Mouse (Mus musculus) heart, postnatal 0 days (tissue): ENCODE data around the gene Gse1. TPM values are rescaled to one million over a fixed set of nuclear protein-coding genes. Genes with fewer than 3 reads are reported as not detected.
A peak's percentile ranks its signal among the peaks of the same experiment; 100 is the strongest.

Source experiments
- ATAC-seq: fragments of 200-750 bp; cut with Nextera tagmentation; 2 replicates; pipeline ENCODE4 v1.8.0; 2017; ENCODE audit warnings: low read depth, moderate number of reproducible peaks, moderate library complexity; ENCODE audit not compliant: insufficient read depth
- DNase-seq: peaks from one replicate; pipeline ENCODE4 v3.0.0-alpha.2; 2016; ENCODE audit warnings: low spot score
- H3K27ac ChIP-seq: fragments of 300-500 bp; sonication (generic); 2 replicates; pipeline ENCODE4 v1.5.1; 2014; ENCODE audit warnings: low read depth, mild to moderate bottlenecking
- H3K27me3 ChIP-seq: fragments of 300-500 bp; sonication (generic); 2 replicates; pipeline ENCODE4 v1.6.1; 2014; ENCODE audit warnings: low read length, mixed read lengths; ENCODE audit not compliant: control insufficient read depth, insufficient read depth
- H3K36me3 ChIP-seq: fragments of 300-500 bp; sonication (generic); replicated peaks from 2 replicates; pipeline ENCODE4 v1.6.1; 2014; ENCODE audit warnings: low read length, mixed read lengths; ENCODE audit not compliant: control insufficient read depth, insufficient read depth
- H3K4me1 ChIP-seq: fragments of 300-500 bp; sonication (generic); 2 replicates; pipeline ENCODE4 v1.6.1; 2014; ENCODE audit warnings: antibody characterized with exemption; ENCODE audit not compliant: control insufficient read depth, insufficient read depth
- H3K4me2 ChIP-seq: fragments of 300-500 bp; sonication (generic); 2 replicates; pipeline ENCODE4 v1.6.1; 2014; ENCODE audit warnings: low read depth, mild to moderate bottlenecking, low read length, moderate library complexity
- H3K4me3 ChIP-seq: fragments of 300-500 bp; sonication (generic); 2 replicates; pipeline ENCODE4 v1.5.1; 2014; ENCODE audit warnings: low read depth, low read length
- H3K9ac ChIP-seq: fragments of 300-500 bp; sonication (generic); replicated peaks from 2 replicates; pipeline ENCODE4 v1.6.1; 2014; ENCODE audit warnings: low read depth, low read length, mixed read lengths
- H3K9me3 ChIP-seq: fragments of 300-500 bp; sonication (generic); replicated peaks from 2 replicates; pipeline ENCODE4 v1.6.1; 2016; ENCODE audit warnings: low read length; ENCODE audit not compliant: control insufficient read depth
- CTCF ChIP-seq: IDR thresholded peaks from 2 replicates; pipeline ENCODE4 v1.5.1; 2016; ENCODE audit warnings: antibody characterized with exemption, control low read depth, low read depth
- EP300 ChIP-seq: IDR thresholded peaks from 2 replicates; pipeline ENCODE4 v1.6.1; 2016; ENCODE audit warnings: antibody characterized with exemption, low read depth
- WGBS: fragments of 180-500 bp; shearing (Covaris S2); extraction: QIAGEN DNeasy Blood & Tissue Kit; methylation state at CpG from one replicate; pipeline ENCODE4 v1.1.7; 2014; 5-methylcytosine and 5-hydroxymethylcytosine counted together
- polyA plus RNA-seq: library from polyadenylated mRNA; unstranded; fragments of >200 nt; fragmentation: Nextera tagmentation; extraction: Ambion mirVana; gene quantifications from 2 replicates; pipeline ENCODE4 v1.2.1, GENCODE M21; 2015
- total RNA-seq: library from RNA; depleted of rRNA; stranded (reverse); fragments of >200 nt; gene quantifications from 2 replicates; pipeline ENCODE4 v1.2.3, GENCODE M21; 2014; ENCODE audit warnings: low replicate concordance

Gene Gse1
- total and polyA plus RNA-seq, 2 experiments from 2014 or later, result 5.4 to 18.7 TPM

GRCm38 (mm10) chr8:120289698-120290181, 61.5 kb downstream of the Gse1 start:
- peak; percentile 86 for ATAC-seq

GRCm38 (mm10) chr8:120290614-120291013, 62.4 kb downstream of the Gse1 start:
- DNase-seq, result no peak
- Histone ChIP-seq H3K27me3 (no peaks in the 10 kb centered on the region), H3K36me3 (no peaks in the 10 kb centered on the region), H3K9ac (no peak overlapping the region), H3K4me1 (peaks cover 63% of the 10 kb centered on the region), H3K27ac (0 out of 2 replicates have a peak overlapping the region, but pooled peaks have one; percentile 95), H3K4me2 (no peak overlapping the region), H3K9me3 (no peaks in the 10 kb centered on the region), H3K4me3 (no peak overlapping the region)
- no peak for ATAC-seq
- WGBS, result 59% methylated on average over 15 of the region's 15 CpGs
- TF ChIP-seq CTCF, result no peak
- TF ChIP-seq EP300, result no peak

More at GRCm38 (mm10) chr8:120289698-120290181, 61.5 kb downstream of the Gse1 start:
- Histone ChIP-seq H3K4me2 (no peak overlapping the region), H3K4me1 (peaks cover 63% of the 10 kb centered on the region), H3K27ac (peak overlapping the region; percentile 95), H3K9ac (no peak overlapping the region; the same call in 1 of the 2 replicates), H3K4me3 (no peak overlapping the region), H3K27me3 (no peaks in the 10 kb centered on the region), H3K36me3 (no peaks in the 10 kb centered on the region), H3K9me3 (no peaks in the 10 kb centered on the region)
- DNase-seq, result peak; percentile 88
- TF ChIP-seq CTCF (no peak), EP300 (peak; percentile 50; the same call in 1 of the 2 replicates)
- 18% methylated on average over 10 of the region's 10 CpGs for WGBS

DNA sequence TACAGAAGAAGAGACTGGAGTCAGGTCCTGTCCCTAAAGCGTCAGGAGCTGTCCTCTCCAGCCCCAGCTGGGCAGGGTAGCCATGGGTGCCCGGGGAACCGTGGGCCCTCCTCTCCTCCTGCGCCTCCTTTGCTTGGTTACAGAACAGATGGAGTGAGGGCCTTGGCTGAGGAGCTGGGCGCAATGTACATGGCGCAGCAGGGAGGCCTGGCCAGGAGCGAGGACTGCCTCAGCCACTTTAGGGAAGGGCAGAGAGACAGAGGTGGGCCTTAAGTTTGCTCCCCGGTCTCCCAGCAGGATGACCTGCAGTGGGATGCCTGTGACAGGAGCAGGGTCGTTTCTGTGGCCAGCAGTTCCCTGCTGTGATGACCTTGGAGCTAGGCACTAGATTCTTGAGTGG, 63.4 kb downstream of the Gse1 start:
- Histone ChIP-seq H3K27me3 (no peaks in the 10 kb centered on the region), H3K9me3 (no peaks in the 10 kb centered on the region), H3K4me1 (peaks cover 62% of the 10 kb centered on the region), H3K36me3 (no peaks in the 10 kb centered on the region), H3K4me3 (no peak overlapping the region), H3K27ac (no peak overlapping the region), H3K9ac (no peak overlapping the region), H3K4me2 (no peak overlapping the region)
- 81% methylated on average over 9 of the region's 9 CpGs for WGBS
- DNase-seq, result no peak
- ATAC-seq, result no peak
- TF ChIP-seq CTCF (no peak), EP300 (no peak)

GRCm38 (mm10) chr8:120292316-120293107, 64.3 kb downstream of the Gse1 start:
- TF ChIP-seq EP300, result no peak
- no peak for TF ChIP-seq CTCF
- ATAC-seq (no peak), DNase-seq (no peak)
- 56% methylated on average over 8 of the region's 8 CpGs for WGBS
- Histone ChIP-seq H3K9ac (no peak overlapping the region), H3K4me2 (no peak overlapping the region), H3K27me3 (no peaks in the 10 kb centered on the region), H3K36me3 (no peaks in the 10 kb centered on the region), H3K4me1 (peaks cover 62% of the 10 kb centered on the region), H3K9me3 (no peaks in the 10 kb centered on the region), H3K27ac (peak overlapping the region; percentile 56; the same call in 1 of the 2 replicates), H3K4me3 (no peak overlapping the region)

GRCm38 (mm10) chr8:120293421-120294357, 65.4 kb downstream of the Gse1 start:
- Histone ChIP-seq H3K27ac (peak overlapping the region; percentile 56), H3K4me1 (peaks cover 56% of the 10 kb centered on the region), H3K9me3 (no peaks in the 10 kb centered on the region), H3K27me3 (no peaks in the 10 kb centered on the region), H3K4me3 (no peak overlapping the region), H3K36me3 (no peaks in the 10 kb centered on the region), H3K9ac (no peak overlapping the region), H3K4me2 (no peak overlapping the region)
- DNase-seq (peak; percentile 57), ATAC-seq (no peak)
- TF ChIP-seq EP300 (no peak), CTCF (no peak)
- WGBS, result 47% methylated on average over 18 of the region's 18 CpGs
